Mouse (Mus musculus) G1E (cell line): ENCODE data around the gene 1500015O10Rik.

Source experiments
- CTCF ChIP-seq: IDR thresholded peaks from 2 replicates; pipeline ENCODE4 v1.5.1; 2012; ENCODE audit warnings: low read depth, low read length, inconsistent platforms, mixed read lengths
- GATA1 ChIP-seq: IDR thresholded peaks from 2 replicates; pipeline ENCODE4 v1.6.1; 2012; ENCODE audit warnings: borderline replicate concordance, low read length, inconsistent platforms, mixed read lengths
- GATA2 ChIP-seq: IDR thresholded peaks from 2 replicates; pipeline ENCODE4 v1.6.1; 2012; ENCODE audit warnings: low read depth, low read length, inconsistent platforms, borderline replicate concordance
- POLR2AphosphoS5 ChIP-seq: IDR thresholded peaks from 2 replicates; pipeline ENCODE4 v1.6.1; 2012; ENCODE audit warnings: low read depth, low read length, inconsistent platforms; ENCODE audit not compliant: insufficient replicate concordance
- TAL1 ChIP-seq: conservative IDR thresholded peaks from 2 replicates; pipeline ENCODE4 v1.6.1; 2012; ENCODE audit warnings: low read depth, low read length, inconsistent platforms, mixed read lengths

DNA sequence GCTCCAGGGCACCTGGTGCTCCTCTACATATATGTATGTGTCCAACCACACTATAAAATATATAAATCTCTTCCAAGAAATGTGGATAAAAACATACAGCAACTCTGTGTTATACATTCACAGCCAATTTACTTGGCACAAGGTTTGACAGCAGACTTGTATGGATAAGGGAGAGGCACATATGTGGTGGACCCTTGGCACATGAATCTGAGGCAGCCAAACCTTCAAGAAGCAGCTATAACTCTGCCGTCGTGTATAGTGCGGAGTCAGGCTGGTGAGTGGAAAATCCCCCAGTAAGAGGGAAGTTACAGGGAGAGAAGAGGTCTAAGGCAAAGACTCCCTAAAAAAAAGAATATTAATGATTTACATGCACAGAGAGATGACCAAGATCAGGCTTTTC is 42.3 kb downstream of the 1500015O10Rik start:
- no peak for TF ChIP-seq CTCF
- no peak for TF ChIP-seq TAL1
- TF ChIP-seq GATA1: no peak
- no peak for TF ChIP-seq GATA2
- TF ChIP-seq POLR2AphosphoS5: no peak
